ENCODE assay signal across 18 mouse cellular contexts in the genomic region with DNA sequence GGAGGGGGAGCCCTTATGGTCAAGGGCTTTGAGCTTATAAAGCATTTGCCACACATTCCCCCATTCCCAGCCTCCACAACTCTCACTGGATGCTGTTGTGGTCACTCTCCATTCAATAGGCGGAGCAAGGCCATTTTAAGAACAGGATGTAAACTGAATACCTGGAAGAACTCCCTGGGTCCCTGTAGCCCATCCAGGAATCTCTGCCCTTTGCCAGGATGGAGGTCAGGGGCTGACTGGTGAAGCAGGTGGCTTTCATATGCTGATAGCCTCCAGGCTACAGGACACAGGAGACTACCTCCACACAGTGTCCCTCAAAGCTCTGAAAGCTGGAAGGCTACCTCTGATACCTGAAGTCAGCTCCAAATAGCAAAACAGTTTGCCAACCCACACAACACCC. TPM values are rescaled to one million over a fixed set of nuclear protein-coding genes. Genes with fewer than 3 reads are reported as not detected.
DNase-seq lines count a peak whose midpoint lies in the region; ATAC-seq lines count a peak whose summit lies in the region.
"Had no signal": no experiment of that assay in that cellular context is flagged by ENCODE, and none has a peak within 500 bp of the region (broad histone marks: within the 10 kb centered on the region; RNA-seq: fewer than 3 reads in every experiment).

No protein-coding gene starts in this region.

- intact Hi-C loops in heart, postnatal 14 days (cut with DNase I): no loop called here
- intact Hi-C loops in heart, postnatal 36 days (cut with DNase I): no loop called here

- no peaks in the 10 kb centered on the region for H3K9me3 ChIP-seq in limb, embryonic 13.5 days
- H3K9me3 ChIP-seq in limb, embryonic 10.5 days (replicated peaks): no peaks in the 10 kb centered on the region
- H3K9me3 ChIP-seq: forebrain, embryonic 10.5 days; forebrain, embryonic 13.5 days; hindbrain, embryonic 10.5 days; hindbrain, embryonic 13.5 days; intestine, embryonic 15.5 days had no signal

- DNase-seq in heart, adult 11 months: peak; percentile 95
- no peak for DNase-seq in heart, postnatal 14 days
- DNase-seq in heart, adult 9 months (ENCODE audit: low spot score in 2 of 2): peak; percentile 39 to 44
- DNase-seq in heart, postnatal 36 days: no peak
- no peak for DNase-seq in limb, embryonic 10.5 days (ENCODE audit: low spot score)
- no peak for DNase-seq in kidney, adult 18-20 months
- DNase-seq: B cell, adult 2 months had no signal

- H3K9ac ChIP-seq in limb, embryonic 13.5 days: 0 out of 2 replicates have a peak overlapping the region, but pooled peaks have one; percentile 35
- H3K9ac ChIP-seq: forebrain, embryonic 13.5 days; hindbrain, embryonic 13.5 days; intestine, embryonic 15.5 days had no signal

- H3K4me1 ChIP-seq in limb, embryonic 13.5 days: peaks cover 18% of the 10 kb centered on the region
- H3K4me1 ChIP-seq in limb, embryonic 10.5 days: peaks cover 30% of the 10 kb centered on the region
- peaks cover 19% of the 10 kb centered on the region for H3K4me1 ChIP-seq in brown adipose tissue, adult 24 weeks (ENCODE audit: control insufficient read depth, insufficient read depth, insufficient read length, low read length)

- no peak overlapping the region for H3K4me2 ChIP-seq in limb, embryonic 13.5 days (replicated peaks)
- H3K4me2 ChIP-seq: forebrain, embryonic 13.5 days; heart, embryonic 11.5 days; hindbrain, embryonic 13.5 days; intestine, embryonic 15.5 days had no signal

- H3K4me3 ChIP-seq in limb, embryonic 13.5 days: no peak overlapping the region
- no peak overlapping the region for H3K4me3 ChIP-seq in limb, embryonic 10.5 days
- H3K4me3 ChIP-seq in brown adipose tissue, adult 24 weeks (ENCODE audit: insufficient read depth, low read depth, low read length): no peak overlapping the region
- H3K4me3 ChIP-seq: forebrain, embryonic 10.5 days; forebrain, embryonic 13.5 days; hindbrain, embryonic 10.5 days; hindbrain, embryonic 13.5 days; intestine, embryonic 15.5 days had no signal

- WGBS in limb, embryonic 13.5 days: 77% methylated on average over 1 of the region's 1 CpGs
- WGBS in limb, embryonic 10.5 days: 71% methylated on average over 1 of the region's 1 CpGs

- 0 out of 2 replicates have a peak, but pooled peaks cover 4% of the 10 kb centered on the region for H3K27me3 ChIP-seq in limb, embryonic 13.5 days
- peaks cover 33% of the 10 kb centered on the region for H3K27me3 ChIP-seq in limb, embryonic 10.5 days (ENCODE audit: low read depth, poor library complexity, severe bottlenecking)
- H3K27me3 ChIP-seq: intestine, embryonic 15.5 days had no signal

- H3K36me3 ChIP-seq in limb, embryonic 13.5 days: no peaks in the 10 kb centered on the region
- H3K36me3 ChIP-seq in limb, embryonic 10.5 days: no peaks in the 10 kb centered on the region
- H3K36me3 ChIP-seq: forebrain, embryonic 10.5 days; hindbrain, embryonic 10.5 days; hindbrain, embryonic 13.5 days; intestine, embryonic 15.5 days had no signal

- H3K27ac ChIP-seq in limb, embryonic 13.5 days: no peak overlapping the region
- H3K27ac ChIP-seq in limb, embryonic 10.5 days: no peak overlapping the region
- peak overlapping the region; percentile 76 for H3K27ac ChIP-seq in brown adipose tissue, adult 24 weeks (replicated peaks; ENCODE audit: low read depth, low read length)
- H3K27ac ChIP-seq: forebrain, embryonic 13.5 days; hindbrain, embryonic 13.5 days; intestine, embryonic 15.5 days had no signal

- no peak for ATAC-seq in limb, embryonic 13.5 days (ENCODE audit: low FRiP score, low read depth)
- ATAC-seq: forebrain, embryonic 13.5 days; forebrain, embryonic 16.5 days; hindbrain, embryonic 16.5 days; intestine, embryonic 15.5 days had no signal

RNA-seq across cellular contexts. Expression of gene Cdkn1c, which starts 28.2 kb away (rescaled TPM):
- total RNA-seq in heart, postnatal 14 days (2021): 10 to 100 TPM; 37.3 to 52.0 TPM
- 10 to 100 TPM; 30.8 to 44.2 TPM for total RNA-seq in heart, postnatal 36 days (2021)
- polyA plus RNA-seq in limb, embryonic 13.5 days (2015; fragmentation: Nextera tagmentation; extraction: Ambion mirVana): 1,335 and 1,388 TPM in 2 replicates
- polyA plus RNA-seq in limb, embryonic 10.5 days (2016; fragmentation: Nextera tagmentation; extraction: Ambion mirVana): 317 and 593 TPM in 2 replicates
- polyA plus RNA-seq in brown adipose tissue, adult 24 weeks (2012; ENCODE audit: insufficient read depth, insufficient read length, missing spikeins): 12.2 and 15.0 TPM in 2 replicates
- total RNA-seq: CH12.LX had no signal

RNA-seq across cellular contexts. Expression of gene Slc22a18, which starts 40.9 kb away (rescaled TPM):
- under 1 TPM; 0.15 to 0.69 TPM for total RNA-seq in heart, postnatal 14 days (2021)
- under 1 TPM; 0.33 to 0.54 TPM for total RNA-seq in heart, postnatal 36 days (2021)
- 1.4 and 1.5 TPM in 2 replicates for polyA plus RNA-seq in limb, embryonic 13.5 days (2015; fragmentation: Nextera tagmentation; extraction: Ambion mirVana)
- 0.25 and 0.53 TPM in 2 replicates for polyA plus RNA-seq in limb, embryonic 10.5 days (2016; fragmentation: Nextera tagmentation; extraction: Ambion mirVana)
- not detected in 2 replicates for polyA plus RNA-seq in brown adipose tissue, adult 24 weeks (2012; ENCODE audit: insufficient read depth, insufficient read length, missing spikeins)

Comparison
In these comparisons a context has a peak if more than half of its experiments do, and no peak if none do; other contexts are left out.
1. DNase-seq: peak in heart, adult 11 months (single experiment) and heart, adult 9 months (2 of 2); none in heart, postnatal 14 days (0 of 2), heart, postnatal 36 days (0 of 2), limb, embryonic 10.5 days (single experiment) and kidney, adult 18-20 months (single experiment).
2. RNA of gene Cdkn1c, which starts 28.2 kb away (polyA plus RNA-seq): 1,335 to 1,388 TPM in limb, embryonic 13.5 days and 317 to 593 TPM in limb, embryonic 10.5 days; 12.2 to 15.0 TPM in brown adipose tissue, adult 24 weeks; every median in the first group is over 10 times any median in the second.